Mouse (Mus musculus) myocyte (in vitro differentiated cells): ENCODE data around the gene Xab2.

Experiments
- CEBPB ChIP-seq: IDR thresholded peaks from 2 replicates; pipeline ENCODE4 v1.6.1; 2011; ENCODE audit warnings: mild to moderate bottlenecking, moderate library complexity; ENCODE audit not compliant: poor library complexity, insufficient read depth, severe bottlenecking
- E2F4 ChIP-seq: IDR thresholded peaks from one replicate; pipeline ENCODE4 v1.6.1; 2011; ENCODE audit warnings: mild to moderate bottlenecking, control low read depth, moderate library complexity; ENCODE audit not compliant: insufficient read depth
- MAX ChIP-seq: IDR thresholded peaks from one replicate; pipeline ENCODE4 v1.6.1; 2011; ENCODE audit warnings: low read depth, mild to moderate bottlenecking, control low read depth
- MYOG ChIP-seq, 3 experiments: IDR thresholded peaks; one replicate each; pipeline ENCODE4 v1.6.1; 2011; ENCODE audit warnings: control low read depth in 2 of 3, low read depth in 2 of 3, mild to moderate bottlenecking in 2 of 3; ENCODE audit not compliant: insufficient read length in 2 of 3, control insufficient read depth in 1 of 3, insufficient read depth in 1 of 3
- POLR2A ChIP-seq: IDR thresholded peaks from one replicate; pipeline ENCODE4 v1.6.1; 2011; ENCODE audit warnings: low read depth, mild to moderate bottlenecking, control low read depth, moderate library complexity; ENCODE audit not compliant: insufficient read length
- POLR2AphosphoS2 ChIP-seq: IDR thresholded peaks from one replicate; pipeline ENCODE4 v1.6.1; 2011; ENCODE audit warnings: low read depth, control low read depth; ENCODE audit not compliant: insufficient read length
- TCF12 ChIP-seq: IDR thresholded peaks from one replicate; pipeline ENCODE4 v1.6.1; 2011; ENCODE audit warnings: mild to moderate bottlenecking, control low read depth; ENCODE audit not compliant: poor library complexity, insufficient read depth, severe bottlenecking
- TCF3 ChIP-seq: IDR thresholded peaks from one replicate; pipeline ENCODE4 v1.6.1; 2011; ENCODE audit warnings: low read depth, control low read depth; ENCODE audit not compliant: insufficient read length
- USF1 ChIP-seq: IDR thresholded peaks from one replicate; pipeline ENCODE4 v1.6.1; 2011; ENCODE audit warnings: low read depth, mild to moderate bottlenecking, control low read depth, moderate library complexity

- TF ChIP-seq TCF12 (no peak), E2F4 (no peak), POLR2A (no peak), POLR2AphosphoS2 (no peak), USF1 (no peak), CEBPB (no peak), MAX (no peak), TCF3 (no peak), MYOG (IDR thresholded peaks at IDR 0.05; ENCODE audit: control insufficient read depth in 1 of 3, insufficient read depth in 1 of 3, insufficient read length in 2 of 3, low read depth in 2 of 3) (no peak)
These were observed 35.7 kb upstream of the Xab2 start for GRCm38 (mm10) chr8:3656725-3657381.
